Mouse (Mus musculus) inflammation-experienced regulatory T-cells, adult 16 weeks (primary cell): ENCODE results near the gene Ypel4. TPM values are rescaled to one million over a fixed set of nuclear protein-coding genes. Genes with fewer than 3 reads are reported as not detected.

Source experiments
- polyA plus RNA-seq: library from polyadenylated mRNA; unstranded; fragments of 100-300 nt; shearing (Covaris generic); gene quantifications from one replicate; pipeline ENCODE4 v1.2.1, GENCODE M21; 2017

The Ypel4 gene
- polyA plus RNA-seq = 3.9 TPM

DNA sequence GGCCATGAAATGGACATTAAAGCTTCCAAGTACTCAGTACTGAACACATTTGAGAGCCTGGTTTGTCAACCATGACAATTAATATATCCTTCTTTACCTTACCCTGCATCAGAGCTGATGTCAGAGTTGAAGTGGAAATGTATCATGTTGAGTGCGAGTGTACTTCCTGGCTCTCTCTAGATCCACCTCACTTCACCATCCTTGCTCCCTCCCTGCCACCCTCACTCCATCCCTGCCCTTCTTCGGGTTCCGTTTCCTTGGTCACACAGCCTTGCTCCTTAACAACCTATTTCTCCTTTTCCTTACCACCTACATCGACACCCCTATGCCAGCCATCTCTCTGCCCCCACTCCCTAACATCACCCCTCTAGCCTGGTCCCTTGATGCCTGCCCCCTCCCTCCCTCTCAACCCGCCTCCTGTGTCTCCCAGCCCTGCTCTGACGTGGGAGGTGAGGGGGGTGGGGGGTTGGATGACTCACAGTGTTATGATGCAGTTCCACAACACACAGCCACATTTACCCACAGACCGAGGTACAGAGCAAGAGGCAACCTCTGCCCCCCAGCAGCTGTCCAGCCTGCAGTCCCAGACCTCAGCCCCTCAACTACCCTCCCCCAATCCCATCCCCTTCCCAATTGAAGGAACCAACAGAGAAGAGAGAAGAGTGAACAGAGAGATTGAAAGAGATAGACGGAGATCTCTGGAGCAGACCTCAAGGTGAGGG is at the start of gene Ypel4:
Gene Ypel4 (plus strand): TSS at position 480 of the 722 bp plus-strand sequence.

DNA sequence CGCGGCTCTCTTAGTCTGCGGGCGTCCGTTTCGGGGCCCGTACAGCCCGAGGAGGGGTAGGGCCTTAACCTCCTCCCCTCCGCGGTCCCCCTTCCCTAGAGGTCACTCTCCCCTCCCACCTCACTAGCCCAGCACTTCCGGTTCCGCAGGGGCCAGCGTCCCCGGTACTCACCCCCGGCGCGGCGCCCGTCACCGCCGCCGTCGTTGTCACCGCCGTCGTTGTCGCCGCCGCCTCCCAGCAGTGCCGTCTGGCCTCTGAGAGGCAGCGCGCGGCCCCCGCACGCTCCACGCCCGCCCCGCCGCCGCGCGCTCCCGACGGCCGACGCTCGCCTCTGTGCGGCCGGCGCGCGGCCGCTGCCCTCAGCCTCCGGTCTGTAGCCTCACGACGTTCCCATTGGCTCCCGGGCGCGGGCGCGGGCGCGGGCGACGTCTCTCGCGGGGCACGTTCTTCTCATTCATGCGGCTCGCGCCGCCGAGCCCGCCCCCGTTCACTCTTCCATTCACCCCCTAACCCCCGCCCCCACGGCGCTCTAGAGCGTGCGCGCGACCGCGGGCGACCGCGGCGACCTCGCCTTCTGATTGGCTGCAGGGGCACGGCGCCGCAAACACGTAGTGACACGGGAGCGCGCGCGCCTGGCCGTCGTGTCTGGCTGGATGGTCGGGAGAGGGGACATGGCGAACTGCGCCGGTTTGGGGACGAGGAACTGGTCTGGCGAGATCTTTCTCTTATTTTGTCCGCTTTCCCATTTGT is 18.9 kb upstream of the Ypel4 start, which contains the start of gene Zdhhc5:
Gene Zdhhc5 (minus strand): TSS at position 370 of the 751 bp plus-strand sequence.

DNA sequence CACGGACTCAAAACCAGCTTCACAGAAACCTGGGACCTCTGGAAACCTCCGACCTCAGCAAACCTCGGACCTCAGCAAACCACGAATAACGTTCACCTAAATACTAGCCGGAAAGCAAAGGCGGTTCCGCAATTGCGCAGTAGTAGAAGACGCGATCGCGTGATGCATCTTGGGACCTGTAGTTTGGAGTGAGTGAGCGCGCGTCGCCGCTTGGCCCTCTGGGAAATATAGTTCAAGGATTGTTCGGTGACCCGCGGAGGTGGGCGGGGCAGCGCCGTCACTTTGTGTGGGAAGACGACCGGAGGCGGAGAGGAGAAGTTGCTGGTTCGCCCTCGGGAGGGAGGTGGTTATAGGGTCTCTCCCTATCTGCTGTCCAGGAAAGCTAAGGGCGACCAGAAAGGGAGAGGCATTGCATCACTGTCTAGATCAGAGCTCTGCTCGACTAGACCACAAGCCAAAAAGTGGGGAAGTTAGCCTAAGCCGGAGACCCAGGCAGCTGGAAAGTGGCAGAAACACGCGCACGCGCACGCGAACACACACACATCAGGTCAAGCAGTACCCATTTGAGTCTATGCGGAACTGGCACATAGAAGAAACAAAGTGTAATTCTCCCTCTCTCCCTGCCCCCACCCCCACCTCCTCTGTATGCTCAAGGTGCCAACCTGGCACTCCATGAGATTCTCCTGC is 6.5 kb upstream of the Ypel4 start, which contains the start of gene Clp1:
Gene Clp1 (minus strand): TSS at position 179 of the 687 bp plus-strand sequence.

DNA sequence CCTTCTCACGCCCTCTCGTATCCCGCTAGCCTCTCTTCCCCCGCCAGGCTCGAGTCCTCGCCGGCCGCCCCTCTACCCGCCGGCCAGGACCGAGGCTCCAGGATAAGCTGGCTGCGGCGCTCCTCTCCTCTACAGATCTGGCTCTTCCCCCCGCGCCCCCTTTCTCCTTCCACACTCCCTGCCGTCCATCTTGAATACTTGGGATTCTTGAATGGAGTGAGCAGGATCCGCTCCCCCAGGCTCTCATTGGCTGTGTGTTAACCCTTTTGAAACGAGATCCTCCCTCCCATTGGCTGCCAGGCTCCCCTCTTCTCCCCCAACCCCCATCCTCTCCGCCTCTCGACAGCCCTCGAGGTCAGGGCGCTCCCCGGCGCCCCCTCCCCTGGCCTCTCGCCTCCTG is 9.7 kb downstream of the Ypel4 start, which contains the start of gene Gm19426:
Gene Gm19426 (minus strand): TSS at position 95 of the 400 bp plus-strand sequence.

DNA sequence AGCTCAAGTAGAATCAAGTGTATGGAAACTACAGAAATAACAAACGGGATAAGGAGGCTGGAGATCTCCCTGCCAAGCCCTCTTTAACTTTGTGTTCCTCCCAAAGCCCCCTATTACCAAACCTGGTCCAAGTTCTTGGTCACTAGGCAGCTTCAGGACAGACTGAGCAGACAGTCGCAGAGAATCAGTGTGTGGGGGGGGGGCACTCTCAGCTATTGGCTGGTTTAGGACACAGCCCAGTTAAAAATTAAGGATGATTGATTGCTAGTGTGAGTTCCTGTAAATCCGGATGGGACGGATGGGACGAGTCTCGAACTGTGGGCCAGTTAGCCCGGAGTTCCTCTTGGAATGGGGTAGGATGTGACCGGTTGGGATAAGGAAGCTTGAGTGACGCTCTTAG is 41.4 kb downstream of the Ypel4 start, which contains the start of gene Serping1:
Gene Serping1 (minus strand): TSS at position 204 of the 400 bp plus-strand sequence.

Other genes with a start within 250 kb of the Ypel4 start
- 4.3 TPM for gene Ctnnd1, start 83.3 kb upstream of the Ypel4 start, polyA plus RNA-seq
- 0.16 TPM for gene Btbd18, start 75.0 kb upstream of the Ypel4 start, polyA plus RNA-seq
- 88.2 TPM for gene Selenoh, start 63.3 kb upstream of the Ypel4 start, polyA plus RNA-seq
- not detected for gene Gm28635, start 56.0 kb upstream of the Ypel4 start, polyA plus RNA-seq
- gene Med19, start 55.7 kb upstream of the Ypel4 start, polyA plus RNA-seq = 37.8 TPM
- 122 TPM for gene Tmx2, start 54.9 kb upstream of the Ypel4 start, polyA plus RNA-seq
- gene Zdhhc5, start 18.9 kb upstream of the Ypel4 start, polyA plus RNA-seq = 29.0 TPM
- gene Clp1, start 6.7 kb upstream of the Ypel4 start, polyA plus RNA-seq = 68.6 TPM
- not detected for gene Gm19426, start 9.6 kb downstream of the Ypel4 start, polyA plus RNA-seq
- gene Serping1, start 41.4 kb downstream of the Ypel4 start, polyA plus RNA-seq = not detected
- 74.0 TPM for gene Ube2l6, start 64.8 kb downstream of the Ypel4 start, polyA plus RNA-seq
- not detected for gene Smtnl1, start 88.6 kb downstream of the Ypel4 start, polyA plus RNA-seq
- 33.3 TPM for gene Timm10, start 92.9 kb downstream of the Ypel4 start, polyA plus RNA-seq
- 7.9 TPM for gene Slc43a1, start 104.8 kb downstream of the Ypel4 start, polyA plus RNA-seq
- not detected for gene Rtn4rl2, start 152.7 kb downstream of the Ypel4 start, polyA plus RNA-seq
- 11.6 TPM for gene Slc43a3, start 202.5 kb downstream of the Ypel4 start, polyA plus RNA-seq
- not detected for gene Prg2, start 246.4 kb downstream of the Ypel4 start, polyA plus RNA-seq